Mouse (Mus musculus) CH12.LX (cell line): ENCODE measurements around the gene Chrm1. TPM values are rescaled to one million over a fixed set of nuclear protein-coding genes. Genes with fewer than 3 reads are reported as not detected.

ENCODE experiments used
- DNase-seq: peaks from one replicate; pipeline ENCODE4 v3.0.0-alpha.2; 2013; ENCODE audit errors: extremely low read depth
- H3K27ac ChIP-seq: 2 replicates; pipeline ENCODE4 v1.5.1; 2012; ENCODE audit warnings: low read depth, mild to moderate bottlenecking, control low read depth, moderate library complexity; ENCODE audit not compliant: insufficient read depth
- H3K27me3 ChIP-seq: replicated peaks from 2 replicates; pipeline ENCODE3; 2012; ENCODE audit warnings: inconsistent platforms
- H3K36me3 ChIP-seq, 2 experiments: replicated peaks in 1 of 2; 2 replicates each; pipeline versions ENCODE3 to v1.6.1; 2012; ENCODE audit warnings: inconsistent platforms in 1 of 2, low read length in 1 of 2, mild to moderate bottlenecking in 1 of 2, mixed read lengths in 1 of 2, moderate library complexity in 1 of 2; ENCODE audit not compliant: control insufficient read depth in 1 of 2, insufficient read depth in 1 of 2
- H3K4me1 ChIP-seq, 2 experiments: 2 replicates each; pipeline ENCODE4 v1.6.1; 2012; ENCODE audit warnings: inconsistent platforms in 1 of 2, moderate library complexity in 1 of 2; ENCODE audit not compliant: insufficient read depth in 2 of 2, control insufficient read depth in 1 of 2
- H3K4me2 ChIP-seq: 2 replicates; pipeline ENCODE4 v1.6.1; 2012; ENCODE audit warnings: low read depth, mild to moderate bottlenecking, control low read depth; ENCODE audit not compliant: poor library complexity, insufficient read depth, severe bottlenecking
- H3K4me3 ChIP-seq, 3 experiments: fragments of 150-350 bp in 1 of 3; sonication (generic) in 1 of 3; replicated peaks in 1 of 3; 2 replicates each; pipeline versions ENCODE3 to v1.5.1; 2011 to 2012; ENCODE audit warnings: low read depth in 2 of 3, low read length in 2 of 3, mild to moderate bottlenecking in 2 of 3, moderate library complexity in 2 of 3, control low read depth in 1 of 3, improper control_type of control experiment in 1 of 3, inconsistent platforms in 1 of 3, mixed read lengths in 1 of 3; ENCODE audit not compliant: poor library complexity in 1 of 3
- H3K79me2 ChIP-seq: replicated peaks from 2 replicates; pipeline ENCODE4 v1.6.1; 2012; ENCODE audit warnings: mild to moderate bottlenecking, moderate library complexity; ENCODE audit not compliant: control insufficient read depth, poor library complexity, insufficient read depth, severe bottlenecking; ENCODE audit errors: extremely low read depth
- H3K9ac ChIP-seq: 2 replicates; pipeline ENCODE4 v1.6.1; 2012; ENCODE audit warnings: low read depth, mild to moderate bottlenecking, control low read depth, moderate library complexity; ENCODE audit not compliant: insufficient read depth
- H3K9me3 ChIP-seq: replicated peaks from 2 replicates; pipeline ENCODE3; 2012; ENCODE audit warnings: low read length, inconsistent platforms, mixed read lengths
- BHLHE40 ChIP-seq: IDR thresholded peaks from 2 replicates; pipeline ENCODE4 v1.6.1; 2011; ENCODE audit warnings: mild to moderate bottlenecking, low read depth, low read length, improper control_type of control experiment
- CHD2 ChIP-seq: IDR thresholded peaks from 2 replicates; pipeline ENCODE4 v1.6.1; 2011; ENCODE audit warnings: low read length, improper control_type of control experiment
- CTCF ChIP-seq, 2 experiments: IDR thresholded peaks in 1 of 2; conservative IDR thresholded peaks in 1 of 2; 2 replicates each; pipeline ENCODE4 v1.5.1; 2011 to 2012; ENCODE audit warnings: low read depth in 2 of 2, low read length in 2 of 2, improper control_type of control experiment in 1 of 2, inconsistent platforms in 1 of 2, mild to moderate bottlenecking in 1 of 2, moderate library complexity in 1 of 2
- E2F4 ChIP-seq: IDR thresholded peaks from 2 replicates; pipeline ENCODE4 v1.6.1; 2011; ENCODE audit warnings: low read depth, low read length, improper control_type of control experiment; ENCODE audit not compliant: insufficient replicate concordance
- ELF1 ChIP-seq: IDR thresholded peaks from 2 replicates; pipeline ENCODE4 v1.6.1; 2014; ENCODE audit warnings: low read depth, mild to moderate bottlenecking, inconsistent platforms, low read length, improper control_type of control experiment
- EP300 ChIP-seq: IDR thresholded peaks from 2 replicates; pipeline ENCODE4 v1.6.1; 2011; ENCODE audit warnings: low read length, improper control_type of control experiment
- ETS1 ChIP-seq: conservative IDR thresholded peaks from 2 replicates; pipeline ENCODE4 v1.6.1; 2012; ENCODE audit warnings: low read depth, mild to moderate bottlenecking, inconsistent platforms, low read length, improper control_type of control experiment, moderate library complexity
- HCFC1 ChIP-seq: IDR thresholded peaks from 2 replicates; pipeline ENCODE4 v1.6.1; 2012; ENCODE audit warnings: low read depth, mild to moderate bottlenecking, inconsistent platforms, low read length, improper control_type of control experiment
- IRF4 ChIP-seq: IDR thresholded peaks from 2 replicates; pipeline ENCODE4 v1.6.1; 2014; ENCODE audit warnings: low read depth, mild to moderate bottlenecking, inconsistent platforms, low read length, improper control_type of control experiment
- KAT2A ChIP-seq: IDR thresholded peaks from 2 replicates; pipeline ENCODE4 v1.6.1; 2012; ENCODE audit warnings: low read length, improper control_type of control experiment, inconsistent platforms; ENCODE audit not compliant: insufficient replicate concordance
- MAFK ChIP-seq: IDR thresholded peaks from 2 replicates; pipeline ENCODE4 v1.6.1; 2011; ENCODE audit warnings: low read length, improper control_type of control experiment; ENCODE audit not compliant: insufficient replicate concordance
- MAZ ChIP-seq: IDR thresholded peaks from 2 replicates; pipeline ENCODE4 v1.6.1; 2012; ENCODE audit warnings: low read depth, mild to moderate bottlenecking, inconsistent platforms, low read length, improper control_type of control experiment, moderate library complexity
- MEF2A ChIP-seq: IDR thresholded peaks from 2 replicates; pipeline ENCODE4 v1.6.1; 2014; ENCODE audit warnings: low read depth, mild to moderate bottlenecking, inconsistent platforms, low read length, improper control_type of control experiment, borderline replicate concordance
- MYC ChIP-seq: IDR thresholded peaks from 2 replicates; pipeline ENCODE4 v1.6.1; 2011; ENCODE audit warnings: low read depth, mild to moderate bottlenecking, improper control_type of control experiment, low read length
- NRF1 ChIP-seq: IDR thresholded peaks from 2 replicates; pipeline ENCODE4 v1.6.1; 2014; ENCODE audit warnings: low read depth, mild to moderate bottlenecking, inconsistent platforms, low read length, improper control_type of control experiment, moderate library complexity
- PAX5 ChIP-seq: IDR thresholded peaks from 2 replicates; pipeline ENCODE4 v1.6.1; 2012; ENCODE audit warnings: low read length, inconsistent platforms, mixed read lengths
- POLR2A ChIP-seq: IDR thresholded peaks from 2 replicates; pipeline ENCODE4 v1.6.1; 2011; ENCODE audit warnings: low read depth, mild to moderate bottlenecking, improper control_type of control experiment, low read length
- POLR2AphosphoS2 ChIP-seq: IDR thresholded peaks from 2 replicates; pipeline ENCODE4 v1.6.1; 2011; ENCODE audit warnings: low read depth, low read length, improper control_type of control experiment
- RCOR1 ChIP-seq: conservative IDR thresholded peaks from 2 replicates; pipeline ENCODE4 v1.6.1; 2012; ENCODE audit warnings: low read depth, mild to moderate bottlenecking, inconsistent platforms, low read length, improper control_type of control experiment
- SIN3A ChIP-seq: IDR thresholded peaks from 2 replicates; pipeline ENCODE4 v1.6.1; 2012; ENCODE audit warnings: low read length, improper control_type of control experiment, inconsistent platforms
- TBP ChIP-seq: conservative IDR thresholded peaks from 2 replicates; pipeline ENCODE4 v1.6.1; 2011; ENCODE audit warnings: low read depth, low read length, improper control_type of control experiment
- UBTF ChIP-seq: IDR thresholded peaks from 2 replicates; pipeline ENCODE4 v1.6.1; 2012; ENCODE audit warnings: low read depth, mild to moderate bottlenecking, inconsistent platforms, low read length, improper control_type of control experiment, moderate library complexity
- USF1 ChIP-seq: IDR thresholded peaks from 2 replicates; pipeline ENCODE4 v1.6.1; 2014; ENCODE audit warnings: low read depth, mild to moderate bottlenecking, inconsistent platforms, low read length, improper control_type of control experiment
- USF2 ChIP-seq: conservative IDR thresholded peaks from 2 replicates; pipeline ENCODE4 v1.6.1; 2011; ENCODE audit warnings: low read depth, low read length, improper control_type of control experiment
- ZC3H11A ChIP-seq: IDR thresholded peaks from 2 replicates; pipeline ENCODE4 v1.6.1; 2012; ENCODE audit warnings: low read depth, mild to moderate bottlenecking, inconsistent platforms, low read length, improper control_type of control experiment
- ZNF384 ChIP-seq: IDR thresholded peaks from 2 replicates; pipeline ENCODE4 v1.6.1; 2012; ENCODE audit warnings: low read depth, low read length, improper control_type of control experiment, inconsistent platforms
- dilution Hi-C: fragments of 300-500 bp; cut with MboI; formaldehyde crosslinking; loops from 2 replicates; pipeline ENCODE4 v1.14.3; 2020; ENCODE audit warnings: low sequenced_read_pairs; ENCODE audit not compliant: extremely low pct_unique_long_range_greater_than_20kb, extremely low pct_ligation_motif_present
- in situ Hi-C: fragments of 300-500 bp; cut with MboI; formaldehyde crosslinking; loops from 3 replicates; pipeline ENCODE4 v1.14.3; 2019; ENCODE audit warnings: low sequenced_read_pairs, low pct_ligation_motif_present, low pct_unique_long_range_greater_than_20kb, mixed read lengths
- polyA plus RNA-seq: library from polyadenylated mRNA; unstranded; fragments of >175 nt; gene quantifications from 2 replicates; pipeline ENCODE4 v1.2.1, GENCODE M21; 2012; ENCODE audit warnings: low read depth; ENCODE audit not compliant: insufficient read length
- total RNA-seq, 2 experiments: library from RNA; depleted of rRNA; stranded (reverse); fragments of 300-350 nt in 1 of 2; fragments of >200 nt in 1 of 2; gene quantifications; 2 replicates each; pipeline ENCODE4 v1.2.3; 2012 to 2014

Gene Chrm1
- total and polyA plus RNA-seq, 3 experiments, result not detected

- in situ Hi-C loops, result no loop called here
- DNase-seq, result no peak
- Histone ChIP-seq H3K36me3 (no peaks in the 10 kb centered on the region), H3K9ac (no peak overlapping the region), H3K79me2 (no peaks in the 10 kb centered on the region), H3K4me3 (no peak overlapping the region), H3K4me2 (no peak overlapping the region), H3K27ac (no peak overlapping the region), H3K4me1 (peaks cover 0 to 3% of the 10 kb centered on the region in 2 experiments; a peak in 2 of 4 replicates), H3K27me3 (no peaks in the 10 kb centered on the region), H3K9me3 (no peaks in the 10 kb centered on the region)
- dilution Hi-C loops, result no loop called here
- TF ChIP-seq CHD2, result no peak
- no peak for TF ChIP-seq IRF4
- TF ChIP-seq EP300, result no peak
- TF ChIP-seq UBTF, result no peak
- no peak for TF ChIP-seq TBP
- no peak for TF ChIP-seq ZNF384
- no peak for TF ChIP-seq RCOR1
- no peak for TF ChIP-seq E2F4
- no peak for TF ChIP-seq SIN3A
- no peak for TF ChIP-seq ETS1
- TF ChIP-seq ZC3H11A, result no peak
- TF ChIP-seq MEF2A, result no peak
- TF ChIP-seq CTCF (conservative IDR thresholded peaks at IDR 0.05 in 1 of 2, IDR thresholded peaks at IDR 0.05 in 1 of 2; ENCODE audit: low read depth in 2 of 2, low read length in 2 of 2), result no peak
- TF ChIP-seq MYC, result no peak
- no peak for TF ChIP-seq MAFK
- no peak for TF ChIP-seq USF2
- TF ChIP-seq MAZ, result no peak
- TF ChIP-seq POLR2A, result no peak
- TF ChIP-seq BHLHE40, result no peak
- TF ChIP-seq KAT2A, result no peak
Observed at GRCm38 (mm10) chr19:8646393-8646792, 17.2 kb upstream of the Chrm1 start.

- Histone ChIP-seq H3K27me3 (peaks cover 7% of the 10 kb centered on the region), H3K4me1 (no peaks in the 10 kb centered on the region), H3K9ac (no peak overlapping the region), H3K4me2 (no peak overlapping the region), H3K79me2 (no peaks in the 10 kb centered on the region), H3K9me3 (no peaks in the 10 kb centered on the region), H3K27ac (no peak overlapping the region), H3K4me3 (no peak overlapping the region), H3K36me3 (no peaks in the 10 kb centered on the region)
- TF ChIP-seq ELF1, result no peak
- no peak for TF ChIP-seq MAZ
- no peak for TF ChIP-seq POLR2A
- no peak for TF ChIP-seq POLR2AphosphoS2
- no peak for TF ChIP-seq CTCF (conservative IDR thresholded peaks at IDR 0.05 in 1 of 2, IDR thresholded peaks at IDR 0.05 in 1 of 2; ENCODE audit: low read depth in 2 of 2, low read length in 2 of 2)
- TF ChIP-seq HCFC1, result no peak
- no peak for TF ChIP-seq CHD2
- TF ChIP-seq KAT2A, result no peak
- no peak for TF ChIP-seq IRF4
- no peak for TF ChIP-seq E2F4
- TF ChIP-seq PAX5, result no peak
- TF ChIP-seq MYC, result no peak
- no peak for TF ChIP-seq NRF1
- TF ChIP-seq USF1, result no peak
- dilution Hi-C loops, result no loop called here
- DNase-seq, result no peak
- in situ Hi-C loops, result no loop called here
Observed at GRCm38 (mm10) chr19:8655833-8656232, 7.8 kb upstream of the Chrm1 start.
